8 mouse cellular contexts compared by ENCODE assay signal in the genomic region with DNA sequence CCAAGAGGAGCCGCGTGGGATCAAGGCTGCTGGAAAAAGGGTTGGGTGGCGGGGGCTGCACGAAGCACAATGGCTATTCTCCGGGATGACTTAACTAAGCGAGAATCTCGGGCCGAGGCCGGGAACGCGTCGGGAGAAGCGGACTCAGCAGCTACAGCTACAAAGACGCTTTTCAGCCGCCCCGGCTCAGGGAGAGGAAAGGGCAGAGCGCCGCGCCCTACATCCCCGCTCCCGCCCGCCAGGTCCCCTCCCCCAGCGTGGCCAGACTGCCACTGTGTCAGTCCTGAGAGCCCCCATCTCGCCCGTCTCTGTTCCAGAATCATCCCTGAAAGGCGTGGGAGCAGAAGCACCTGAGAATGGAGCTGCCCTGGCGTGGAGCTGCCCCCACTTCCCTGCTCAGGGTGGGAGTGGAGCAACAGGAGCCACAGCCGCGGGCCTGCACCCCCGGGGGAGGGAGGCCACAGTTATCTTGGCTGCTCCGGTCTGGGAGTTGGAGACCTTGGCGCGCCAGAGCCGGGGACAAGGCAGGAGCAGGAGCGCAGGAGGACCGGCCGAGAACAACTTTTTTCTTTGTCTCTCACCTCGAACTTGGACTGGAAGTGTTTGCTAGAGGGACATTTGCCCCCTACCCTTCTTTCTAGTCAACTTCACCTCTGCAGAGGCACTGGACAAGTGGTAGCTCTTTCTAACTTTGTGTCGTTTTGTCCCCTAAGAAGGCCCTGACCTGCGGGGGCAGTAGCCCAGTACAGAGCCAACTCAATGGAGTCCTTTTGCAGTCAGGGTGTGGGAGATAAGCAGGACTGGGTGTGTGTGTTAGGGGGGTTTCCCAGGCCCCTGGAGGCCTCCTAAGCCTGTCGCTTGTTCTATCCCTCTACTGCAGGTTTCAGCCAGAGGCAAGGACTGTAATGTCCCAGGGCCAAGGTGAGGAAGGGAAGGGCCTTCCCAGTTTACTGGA. TPM values are rescaled to one million over a fixed set of nuclear protein-coding genes. Genes with fewer than 3 reads are reported as not detected.
DNase-seq lines count a peak whose midpoint lies in the region; ATAC-seq and TF ChIP-seq lines count a peak whose summit lies in the region.

No protein-coding gene starts in this region.

- TF ChIP-seq EP300 in liver, postnatal 0 days (IDR thresholded peaks at IDR 0.05; ENCODE audit: low read depth): no peak

- TF ChIP-seq CTCF in liver, postnatal 0 days (IDR thresholded peaks at IDR 0.05; ENCODE audit: low read depth): no peak

- ATAC-seq in embryonic facial prominence, embryonic 12.5 days (ENCODE audit: insufficient number of reproducible peaks, insufficient read depth, low FRiP score, low TSS enrichment): no peak
- no peak for ATAC-seq in hindbrain, embryonic 14.5 days (ENCODE audit: low FRiP score)
- ATAC-seq in liver, postnatal 0 days: no peak
- 0 out of 2 replicates have a peak, but pooled peaks have one; percentile 20 for ATAC-seq in stomach, embryonic 14.5 days (ENCODE audit: insufficient number of reproducible peaks, insufficient read depth, low FRiP score, low read depth)

- H3K4me2 ChIP-seq in embryonic facial prominence, embryonic 12.5 days (replicated peaks): peak overlapping the region; percentile 47
- H3K4me2 ChIP-seq in hindbrain, embryonic 14.5 days (replicated peaks): peak overlapping the region; percentile 92
- peak overlapping the region; percentile 44; the same call in 1 of the 2 replicates for H3K4me2 ChIP-seq in liver, postnatal 0 days (ENCODE audit: low read depth, low read length)
- peak overlapping the region; percentile 43 for H3K4me2 ChIP-seq in stomach, embryonic 14.5 days (replicated peaks; ENCODE audit: low read depth, low read length)

- peak overlapping the region; percentile 42 for H3K9ac ChIP-seq in embryonic facial prominence, embryonic 12.5 days
- H3K9ac ChIP-seq in hindbrain, embryonic 14.5 days: peak overlapping the region; percentile 35
- no peak overlapping the region for H3K9ac ChIP-seq in liver, postnatal 0 days (replicated peaks)
- H3K9ac ChIP-seq in stomach, embryonic 14.5 days (replicated peaks; ENCODE audit: low read depth, low read length): no peak overlapping the region; the same call in 1 of the 2 replicates

- H3K27me3 ChIP-seq in embryonic facial prominence, embryonic 12.5 days: peaks cover 95% of the 10 kb centered on the region
- H3K27me3 ChIP-seq in hindbrain, embryonic 14.5 days (ENCODE audit: control insufficient read depth, insufficient read depth, low read length): peaks cover 94% of the 10 kb centered on the region
- peaks cover 72% of the 10 kb centered on the region for H3K27me3 ChIP-seq in liver, postnatal 0 days (ENCODE audit: insufficient read depth, low read length)
- peaks cover 45% of the 10 kb centered on the region for H3K27me3 ChIP-seq in stomach, embryonic 14.5 days (ENCODE audit: control insufficient read depth, insufficient read depth, low read length)

- H3K9me3 ChIP-seq in embryonic facial prominence, embryonic 12.5 days: no peaks in the 10 kb centered on the region
- no peaks in the 10 kb centered on the region for H3K9me3 ChIP-seq in hindbrain, embryonic 14.5 days (ENCODE audit: control insufficient read depth, low read length)
- no peaks in the 10 kb centered on the region for H3K9me3 ChIP-seq in liver, postnatal 0 days (ENCODE audit: low read length)
- H3K9me3 ChIP-seq in stomach, embryonic 14.5 days (ENCODE audit: control insufficient read depth, low read depth, low read length): no peaks in the 10 kb centered on the region

- 3% methylated on average over 41 of the region's 41 CpGs for WGBS in embryonic facial prominence, embryonic 12.5 days
- 3% methylated on average over 41 of the region's 41 CpGs for WGBS in hindbrain, embryonic 14.5 days
- 3% methylated on average over 41 of the region's 41 CpGs for WGBS in liver, postnatal 0 days (ENCODE audit: insufficient replicate concordance)
- 2% methylated on average over 41 of the region's 41 CpGs for WGBS in stomach, embryonic 14.5 days

- DNase-seq in ovary, adult 18-20 months (ENCODE audit: low spot score): peak; percentile 80
- no peak for DNase-seq in ovary, postnatal 14 days (ENCODE audit: low spot score)
- DNase-seq in hindbrain, embryonic 14.5 days (ENCODE audit: low spot score): peak; percentile 58
- no peak for DNase-seq in liver, postnatal 0 days
- DNase-seq in left cerebral cortex, adult 8-10 months (ENCODE audit: low spot score in 2 of 2): no peak
- no peak for DNase-seq in layer of hippocampus, adult 9-11 months

- H3K4me1 ChIP-seq in embryonic facial prominence, embryonic 12.5 days: peaks cover 37% of the 10 kb centered on the region
- H3K4me1 ChIP-seq in hindbrain, embryonic 14.5 days (replicated peaks; ENCODE audit: control insufficient read depth, insufficient read depth, low read length): peaks cover 30% of the 10 kb centered on the region
- H3K4me1 ChIP-seq in liver, postnatal 0 days (ENCODE audit: insufficient read depth): peaks cover 31% of the 10 kb centered on the region
- H3K4me1 ChIP-seq in stomach, embryonic 14.5 days (ENCODE audit: control insufficient read depth, insufficient read depth, low read length): peaks cover 27% of the 10 kb centered on the region

- H3K36me3 ChIP-seq in embryonic facial prominence, embryonic 12.5 days: no peaks in the 10 kb centered on the region
- no peaks in the 10 kb centered on the region for H3K36me3 ChIP-seq in hindbrain, embryonic 14.5 days (replicated peaks; ENCODE audit: control insufficient read depth, insufficient read depth)
- H3K36me3 ChIP-seq in liver, postnatal 0 days (replicated peaks; ENCODE audit: insufficient read depth, low read length): no peaks in the 10 kb centered on the region
- no peaks in the 10 kb centered on the region for H3K36me3 ChIP-seq in stomach, embryonic 14.5 days (ENCODE audit: control insufficient read depth, insufficient read depth, low read length)

- peak overlapping the region; percentile 52 for H3K4me3 ChIP-seq in embryonic facial prominence, embryonic 12.5 days
- H3K4me3 ChIP-seq in hindbrain, embryonic 14.5 days (replicated peaks; ENCODE audit: low read length): peak overlapping the region; percentile 24
- H3K4me3 ChIP-seq in liver, postnatal 0 days (ENCODE audit: low read depth, low read length): peak overlapping the region; percentile 15; the same call in 1 of the 2 replicates
- peak overlapping the region; percentile 15; the same call in 1 of the 2 replicates for H3K4me3 ChIP-seq in stomach, embryonic 14.5 days (ENCODE audit: low read depth, low read length)

- H3K27ac ChIP-seq in embryonic facial prominence, embryonic 12.5 days: no peak overlapping the region
- H3K27ac ChIP-seq in hindbrain, embryonic 14.5 days: no peak overlapping the region
- H3K27ac ChIP-seq in liver, postnatal 0 days (ENCODE audit: low read depth): no peak overlapping the region
- 0 out of 2 replicates have a peak overlapping the region, but pooled peaks have one; percentile 6 for H3K27ac ChIP-seq in stomach, embryonic 14.5 days (ENCODE audit: low read length)

RNA-seq across cellular contexts. Expression of a gene that starts 1.6 kb away (rescaled TPM):
- polyA plus RNA-seq in embryonic facial prominence, embryonic 12.5 days (2016; fragmentation: Nextera tagmentation; extraction: Ambion mirVana): 19.3 and 20.7 TPM in 2 replicates
- 19.4 and 19.8 TPM in 2 replicates for polyA plus RNA-seq in hindbrain, embryonic 14.5 days (2014; fragmentation: Nextera tagmentation; extraction: Ambion mirVana)
- 1.4 and 1.8 TPM in 2 replicates for polyA plus RNA-seq in liver, postnatal 0 days (2015; fragmentation: Nextera tagmentation; extraction: Ambion mirVana)
- polyA plus RNA-seq in stomach, embryonic 14.5 days (2014; fragmentation: Nextera tagmentation; extraction: Ambion mirVana): 8.1 and 9.9 TPM in 2 replicates
- 10 to 100 TPM in 2 of 4 experiments, 1 to 10 TPM in 2; 8.4 to 10.9 (median 10.2) TPM for total RNA-seq in left cerebral cortex, adult 8-10 months (2022)

RNA-seq across cellular contexts. Expression of a gene that starts 2.4 kb away (rescaled TPM):
- polyA plus RNA-seq in embryonic facial prominence, embryonic 12.5 days (2016; fragmentation: Nextera tagmentation; extraction: Ambion mirVana): 0.67 and 1.2 TPM in 2 replicates
- 1.1 and 1.4 TPM in 2 replicates for polyA plus RNA-seq in hindbrain, embryonic 14.5 days (2014; fragmentation: Nextera tagmentation; extraction: Ambion mirVana)
- 0.07 TPM in 1 of 2 replicates, not detected in the other for polyA plus RNA-seq in liver, postnatal 0 days (2015; fragmentation: Nextera tagmentation; extraction: Ambion mirVana)
- polyA plus RNA-seq in stomach, embryonic 14.5 days (2014; fragmentation: Nextera tagmentation; extraction: Ambion mirVana): 0.65 and 0.77 TPM in 2 replicates
- total RNA-seq in left cerebral cortex, adult 8-10 months (2022): under 1 TPM in 3 of 4 experiments, not detected in 1; 0.12 to 0.39 (median 0.13) TPM

RNA-seq across cellular contexts. Expression of a gene that starts 22.1 kb away (rescaled TPM):
- 21.5 and 26.4 TPM in 2 replicates for polyA plus RNA-seq in embryonic facial prominence, embryonic 12.5 days (2016; fragmentation: Nextera tagmentation; extraction: Ambion mirVana)
- 6.4 and 8.1 TPM in 2 replicates for polyA plus RNA-seq in hindbrain, embryonic 14.5 days (2014; fragmentation: Nextera tagmentation; extraction: Ambion mirVana)
- 4.9 and 5.1 TPM in 2 replicates for polyA plus RNA-seq in liver, postnatal 0 days (2015; fragmentation: Nextera tagmentation; extraction: Ambion mirVana)
- polyA plus RNA-seq in stomach, embryonic 14.5 days (2014; fragmentation: Nextera tagmentation; extraction: Ambion mirVana): 5.1 and 8.8 TPM in 2 replicates
- 10 to 100 TPM; 13.7 to 17.9 (median 14.7) TPM for total RNA-seq in left cerebral cortex, adult 8-10 months (2022)

RNA-seq across cellular contexts. Expression of a gene that starts 24.9 kb away (rescaled TPM):
- polyA plus RNA-seq in embryonic facial prominence, embryonic 12.5 days (2016; fragmentation: Nextera tagmentation; extraction: Ambion mirVana): 12.9 and 14.2 TPM in 2 replicates
- polyA plus RNA-seq in hindbrain, embryonic 14.5 days (2014; fragmentation: Nextera tagmentation; extraction: Ambion mirVana): 12.9 and 14.9 TPM in 2 replicates
- polyA plus RNA-seq in liver, postnatal 0 days (2015; fragmentation: Nextera tagmentation; extraction: Ambion mirVana): 3.0 and 3.6 TPM in 2 replicates
- 19.5 and 21.4 TPM in 2 replicates for polyA plus RNA-seq in stomach, embryonic 14.5 days (2014; fragmentation: Nextera tagmentation; extraction: Ambion mirVana)
- 10 to 100 TPM; 65.4 to 88.7 (median 76.5) TPM for total RNA-seq in left cerebral cortex, adult 8-10 months (2022)

RNA-seq across cellular contexts. Expression of a gene that starts 38.5 kb away (rescaled TPM):
- polyA plus RNA-seq in embryonic facial prominence, embryonic 12.5 days (2016; fragmentation: Nextera tagmentation; extraction: Ambion mirVana): 1,598 and 1,609 TPM in 2 replicates
- polyA plus RNA-seq in hindbrain, embryonic 14.5 days (2014; fragmentation: Nextera tagmentation; extraction: Ambion mirVana): 1,223 and 1,455 TPM in 2 replicates
- 389 and 423 TPM in 2 replicates for polyA plus RNA-seq in liver, postnatal 0 days (2015; fragmentation: Nextera tagmentation; extraction: Ambion mirVana)
- polyA plus RNA-seq in stomach, embryonic 14.5 days (2014; fragmentation: Nextera tagmentation; extraction: Ambion mirVana): 1,548 and 1,685 TPM in 2 replicates
- 100 to 1,000 TPM; 560 to 600 (median 569) TPM for total RNA-seq in left cerebral cortex, adult 8-10 months (2022)

Comparison
In these comparisons a context has a peak if more than half of its experiments do, and no peak if none do; other contexts are left out.
1. DNase-seq: peak in ovary, adult 18-20 months (single experiment) and hindbrain, embryonic 14.5 days (single experiment); none in ovary, postnatal 14 days (single experiment), liver, postnatal 0 days (single experiment), left cerebral cortex, adult 8-10 months (0 of 2) and layer of hippocampus, adult 9-11 months (single experiment).
2. H3K9ac ChIP-seq: peak in embryonic facial prominence, embryonic 12.5 days (single experiment) and hindbrain, embryonic 14.5 days (single experiment); none in liver, postnatal 0 days (single experiment) and stomach, embryonic 14.5 days (single experiment).
3. Peak in every context shown above with its lines, with median percentiles within 50 percentile points of each other: H3K4me2 ChIP-seq and H3K4me3 ChIP-seq.